Mouse (Mus musculus) intestine, embryonic 15.5 days (tissue): ENCODE results near the gene Gpr88. TPM values are rescaled to one million over a fixed set of nuclear protein-coding genes. Genes with fewer than 3 reads are reported as not detected.
A peak's percentile ranks its signal among the peaks of the same experiment; 100 is the strongest.

Source experiments
- ATAC-seq: fragments of 200-750 bp; cut with Nextera tagmentation; 2 replicates; pipeline ENCODE4 v1.8.0; 2017; ENCODE audit warnings: moderate TSS enrichment, moderate library complexity
- H3K27ac ChIP-seq: fragments of 300-500 bp; sonication (generic); 2 replicates; pipeline ENCODE4 v1.5.1; 2015; ENCODE audit warnings: mild to moderate bottlenecking, inconsistent platforms
- H3K27me3 ChIP-seq: fragments of 300-500 bp; sonication (generic); replicated peaks from 2 replicates; pipeline ENCODE4 v1.6.1; 2015; ENCODE audit warnings: inconsistent platforms
- H3K36me3 ChIP-seq: fragments of 300-500 bp; sonication (generic); 2 replicates; pipeline ENCODE4 v1.6.1; 2015; ENCODE audit warnings: inconsistent platforms
- H3K4me1 ChIP-seq: fragments of 300-500 bp; sonication (generic); replicated peaks from 2 replicates; pipeline ENCODE4 v1.6.1; 2015; ENCODE audit warnings: inconsistent platforms
- H3K4me2 ChIP-seq: fragments of 300-500 bp; sonication (generic); replicated peaks from 2 replicates; pipeline ENCODE4 v1.6.1; 2015; ENCODE audit warnings: mild to moderate bottlenecking, inconsistent platforms
- H3K4me3 ChIP-seq: fragments of 300-500 bp; sonication (generic); replicated peaks from 2 replicates; pipeline ENCODE4 v1.5.1; 2015; ENCODE audit warnings: inconsistent platforms
- H3K9ac ChIP-seq: fragments of 300-500 bp; sonication (generic); 2 replicates; pipeline ENCODE4 v1.6.1; 2015; ENCODE audit warnings: inconsistent platforms
- H3K9me3 ChIP-seq: fragments of 300-500 bp; sonication (generic); 2 replicates; pipeline ENCODE4 v1.6.1; 2016; ENCODE audit warnings: inconsistent platforms
- WGBS: fragments of 180-500 bp; shearing (Covaris S2); methylation state at CpG from one replicate; pipeline ENCODE4 v1.1.7; 2015; 5-methylcytosine and 5-hydroxymethylcytosine counted together
- polyA plus RNA-seq: library from polyadenylated mRNA; unstranded; fragments of >200 nt; fragmentation: Nextera tagmentation; extraction: Ambion mirVana; gene quantifications from 2 replicates; pipeline ENCODE4 v1.2.1, GENCODE M21; 2015

Gpr88 gene
- polyA plus RNA-seq, 1 experiment from 2014 or later: 1.5 TPM

DNA sequence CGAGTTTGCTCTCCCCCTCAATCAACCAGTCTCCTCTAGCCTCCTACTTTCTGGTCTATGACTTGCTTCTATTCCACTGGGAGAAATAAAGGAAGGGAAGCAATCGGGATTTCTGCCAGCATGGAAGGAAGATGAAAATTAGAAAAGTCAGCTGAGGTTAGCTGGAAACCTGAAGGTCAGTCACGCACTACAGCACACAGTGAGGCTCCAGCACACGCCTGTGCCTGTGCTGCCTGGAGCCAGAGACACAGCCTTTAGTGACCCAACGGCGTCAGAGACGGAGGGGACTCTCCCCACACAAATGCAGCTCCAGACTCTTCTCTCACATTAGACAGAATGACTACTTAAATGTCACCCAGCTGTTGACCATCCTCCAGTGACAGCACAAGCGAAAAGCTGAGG, 42.6 kb downstream of the Gpr88 start:
- no peak overlapping the region for H3K4me2 ChIP-seq
- H3K27ac ChIP-seq: no peak overlapping the region

DNA sequence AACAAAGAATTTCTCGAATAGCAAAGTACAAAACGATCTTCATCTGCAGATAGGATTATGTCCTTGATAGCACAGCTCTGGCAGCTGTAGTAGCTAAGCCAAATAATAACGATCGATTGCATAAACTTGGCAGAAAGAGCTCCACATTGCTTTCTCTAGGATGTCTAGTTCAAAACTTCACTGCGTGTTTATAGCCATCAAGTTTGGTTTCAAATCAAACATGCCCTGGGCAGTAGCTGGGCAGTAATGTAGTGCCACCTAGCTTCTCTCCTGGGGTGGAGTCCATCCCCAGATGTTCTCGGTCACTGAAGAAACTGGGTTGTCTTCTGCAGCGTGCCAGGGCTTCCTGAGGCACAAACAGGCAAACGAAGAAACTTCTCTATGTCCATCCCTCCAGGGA, 44.1 kb downstream of the Gpr88 start:
- WGBS: 64% methylated on average over 8 of the region's 8 CpGs
- ATAC-seq: no peak
- H3K36me3 ChIP-seq: no peaks in the 10 kb centered on the region
- no peak overlapping the region for H3K9ac ChIP-seq
- H3K4me3 ChIP-seq: no peak overlapping the region
- no peaks in the 10 kb centered on the region for H3K9me3 ChIP-seq
- H3K27me3 ChIP-seq: no peaks in the 10 kb centered on the region
- H3K4me1 ChIP-seq: peaks cover 11% of the 10 kb centered on the region
- H3K27ac ChIP-seq: no peak overlapping the region
- no peak overlapping the region for H3K4me2 ChIP-seq

More for the DNA sequence above, 42.6 kb downstream of the Gpr88 start:
- Histone ChIP-seq H3K4me3 (no peak overlapping the region), H3K9ac (no peak overlapping the region), H3K4me1 (0 out of 2 replicates have a peak, but pooled peaks cover 5% of the 10 kb centered on the region), H3K27me3 (no peaks in the 10 kb centered on the region), H3K36me3 (no peaks in the 10 kb centered on the region), H3K9me3 (no peaks in the 10 kb centered on the region)
- no peak; the same call in 1 of the 2 replicates for ATAC-seq
- 42% methylated on average over 8 of the region's 8 CpGs for WGBS

DNA sequence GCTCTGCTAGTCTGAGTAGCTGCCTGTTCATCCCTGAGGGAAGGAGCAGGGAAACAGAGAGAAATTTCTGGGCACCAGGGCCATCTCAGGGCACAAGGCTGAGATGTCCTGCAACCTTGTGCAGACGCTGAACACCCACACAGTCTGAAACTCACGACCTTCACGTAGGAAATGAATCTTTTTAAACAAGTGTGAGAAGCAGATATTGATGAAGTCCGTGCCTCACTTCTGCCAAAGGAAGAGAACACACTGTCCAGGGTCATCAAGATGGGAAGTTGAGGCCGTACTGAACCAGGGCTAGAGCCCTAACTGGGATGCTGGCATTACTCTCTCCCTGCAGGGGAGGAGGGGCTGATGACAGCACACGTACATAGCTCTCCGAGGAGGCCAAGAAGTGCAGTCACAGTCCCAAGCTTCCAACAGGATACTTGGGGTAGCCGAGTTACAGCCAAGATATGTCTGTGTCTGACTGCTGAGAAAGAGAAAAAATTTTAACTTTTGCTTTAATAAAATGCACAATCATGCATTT, 46.9 kb downstream of the Gpr88 start:
- Histone ChIP-seq H3K4me2 (no peak overlapping the region), H3K27ac (no peak overlapping the region; the same call in 1 of the 2 replicates), H3K36me3 (no peaks in the 10 kb centered on the region), H3K9me3 (no peaks in the 10 kb centered on the region), H3K9ac (no peak overlapping the region), H3K4me3 (no peak overlapping the region), H3K4me1 (peaks cover 11% of the 10 kb centered on the region), H3K27me3 (no peaks in the 10 kb centered on the region)
- ATAC-seq: no peak
- 66% methylated on average over 8 of the region's 8 CpGs for WGBS

DNA sequence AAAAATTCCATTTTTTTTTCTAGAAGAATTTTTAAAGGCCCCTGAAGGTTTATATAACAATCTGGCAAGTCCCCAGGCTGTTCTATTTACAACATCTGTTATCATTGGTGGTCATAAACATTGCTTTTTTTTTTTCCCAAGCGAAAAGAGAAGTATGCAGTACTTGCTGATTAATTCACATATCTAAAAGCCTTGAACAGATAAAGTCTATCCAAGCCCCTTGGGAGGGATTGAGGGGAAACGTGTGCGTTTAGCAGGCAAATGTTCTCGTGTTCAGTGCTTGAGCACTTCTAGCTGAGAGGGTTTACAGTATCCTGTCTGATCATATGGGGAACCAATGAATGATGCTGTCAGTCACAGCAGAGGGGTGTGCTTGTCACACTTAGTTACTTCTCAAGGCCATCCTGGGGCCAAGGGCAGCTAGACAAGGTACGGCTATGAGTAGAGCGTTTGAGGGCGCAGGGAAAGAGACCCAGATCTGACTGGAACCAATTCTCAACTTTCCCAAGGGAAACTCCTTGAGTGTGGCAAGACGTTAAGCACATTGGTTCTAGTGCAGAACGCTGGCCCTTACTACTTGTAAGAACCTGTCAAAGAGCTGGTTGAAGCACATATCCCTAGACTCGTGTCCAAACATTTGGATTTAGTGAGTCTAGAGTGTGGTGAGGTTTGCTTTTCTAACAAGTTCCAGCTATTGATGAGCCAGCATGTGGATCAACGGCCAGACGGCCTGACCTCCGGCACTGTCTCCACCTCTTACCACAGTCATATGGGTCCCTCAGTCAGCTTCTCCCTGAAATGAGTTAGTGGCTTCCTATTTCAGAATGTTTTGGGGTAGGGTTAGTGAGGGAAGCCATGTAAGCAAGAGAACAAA, 47.7 kb downstream of the Gpr88 start:
- no peaks in the 10 kb centered on the region for H3K27me3 ChIP-seq
- H3K4me3 ChIP-seq: no peak overlapping the region
- H3K4me2 ChIP-seq: no peak overlapping the region
- peak; percentile 67 for ATAC-seq
- H3K9me3 ChIP-seq: no peaks in the 10 kb centered on the region
- H3K27ac ChIP-seq: peak overlapping the region; percentile 27; the same call in 1 of the 2 replicates
- H3K9ac ChIP-seq: no peak overlapping the region
- 58% methylated on average over 13 of the region's 13 CpGs for WGBS
- H3K4me1 ChIP-seq: peaks cover 7% of the 10 kb centered on the region
- H3K36me3 ChIP-seq: no peaks in the 10 kb centered on the region

DNA sequence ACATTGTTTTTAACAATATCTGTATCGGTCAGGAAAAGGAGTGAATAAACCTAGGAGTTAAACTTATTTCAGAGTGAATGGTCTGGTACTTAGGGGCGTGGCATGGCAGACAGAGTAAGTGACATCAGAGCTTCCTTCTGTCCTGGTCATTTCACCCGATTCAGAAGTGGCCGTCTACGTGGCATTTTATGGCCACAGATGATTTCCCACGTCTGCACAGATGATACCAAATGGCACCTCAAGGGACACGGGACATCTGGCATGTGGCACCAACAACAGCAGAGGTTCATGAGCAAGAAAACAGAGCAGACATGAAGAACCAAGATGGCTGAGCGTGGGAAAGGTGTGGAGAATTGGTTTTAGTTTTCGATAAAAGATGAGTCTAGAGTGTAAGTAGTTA, 48.7 kb downstream of the Gpr88 start:
- no peak overlapping the region for H3K27ac ChIP-seq

DNA sequence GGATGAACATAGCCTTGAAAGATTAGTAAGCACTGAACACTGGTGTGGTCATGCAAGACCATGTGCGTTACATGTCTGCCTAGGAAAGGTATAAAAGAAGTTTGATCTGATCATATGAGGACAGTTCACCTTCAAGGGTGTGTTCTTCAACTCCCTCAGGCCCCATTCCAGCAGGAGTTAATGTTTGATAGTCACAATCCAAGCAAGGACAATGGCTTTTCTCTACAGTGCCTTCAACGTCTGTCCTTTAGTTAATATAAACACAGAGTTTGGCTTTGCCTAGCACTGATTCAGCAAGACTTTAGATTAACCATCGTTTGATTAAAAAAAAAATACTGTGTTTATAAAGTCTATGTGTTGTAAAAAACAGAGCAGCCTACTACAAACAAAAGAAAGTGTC, 49.4 kb downstream of the Gpr88 start:
- ATAC-seq: peak; percentile 28; the same call in 1 of the 2 replicates
- 33% methylated on average over 3 of the region's 3 CpGs for WGBS
- Histone ChIP-seq H3K9ac (no peak overlapping the region), H3K4me3 (no peak overlapping the region), H3K27me3 (no peaks in the 10 kb centered on the region), H3K4me1 (peaks cover 7% of the 10 kb centered on the region), H3K4me2 (no peak overlapping the region), H3K36me3 (no peaks in the 10 kb centered on the region), H3K9me3 (no peaks in the 10 kb centered on the region), H3K27ac (no peak overlapping the region)

More for the DNA sequence above, 48.7 kb downstream of the Gpr88 start:
- H3K4me2 ChIP-seq: no peak overlapping the region
- no peak overlapping the region for H3K4me3 ChIP-seq
- no peaks in the 10 kb centered on the region for H3K9me3 ChIP-seq
- no peaks in the 10 kb centered on the region for H3K36me3 ChIP-seq
- no peak overlapping the region for H3K9ac ChIP-seq
- 56% methylated on average over 9 of the region's 9 CpGs for WGBS
- ATAC-seq: peak; percentile 37; the same call in 1 of the 2 replicates
- H3K4me1 ChIP-seq: peaks cover 7% of the 10 kb centered on the region
- H3K27me3 ChIP-seq: no peaks in the 10 kb centered on the region

DNA sequence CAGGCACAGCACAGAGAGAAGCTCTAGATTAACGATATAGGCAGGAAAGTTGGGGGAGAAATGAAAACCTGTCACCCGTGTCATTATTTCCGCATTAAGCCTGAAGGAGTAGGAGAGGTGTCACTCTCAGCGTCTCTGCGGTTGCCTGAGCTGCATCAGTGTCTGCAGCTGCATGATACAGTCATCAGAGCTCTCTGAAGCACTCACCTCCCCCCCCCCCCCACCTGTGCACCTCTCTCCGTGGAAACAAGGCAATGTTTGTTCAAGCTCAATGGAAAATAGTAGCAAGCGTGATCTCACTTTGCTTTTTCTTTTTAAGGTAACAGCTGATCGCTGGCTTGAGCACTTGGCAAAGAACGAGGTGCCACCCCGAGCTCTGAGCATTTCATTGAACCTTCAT, 53.2 kb downstream of the Gpr88 start:
- 68% methylated on average over 10 of the region's 10 CpGs for WGBS
- no peak overlapping the region for H3K4me2 ChIP-seq
- no peak overlapping the region for H3K27ac ChIP-seq
- H3K4me3 ChIP-seq: no peak overlapping the region
- H3K27me3 ChIP-seq: no peaks in the 10 kb centered on the region
- H3K36me3 ChIP-seq: no peaks in the 10 kb centered on the region
- no peaks in the 10 kb centered on the region for H3K9me3 ChIP-seq
- no peak for ATAC-seq
- H3K9ac ChIP-seq: no peak overlapping the region
- peaks cover 3% of the 10 kb centered on the region; the same call in 1 of the 2 replicates for H3K4me1 ChIP-seq

Other genes with a start within 250 kb of the Gpr88 start
- 35.6 and 38.3 TPM in 2 replicates for gene Slc30a7, start 246.1 kb downstream of the Gpr88 start, polyA plus RNA-seq
- 15.9 and 17.6 TPM in 2 replicates for gene Extl2, start 246.0 kb downstream of the Gpr88 start, polyA plus RNA-seq
- gene Vcam1, start 123.8 kb downstream of the Gpr88 start, polyA plus RNA-seq: 17.0 and 18.9 TPM in 2 replicates
- 6.2 and 6.9 TPM in 2 replicates for gene Cdc14a, start 170.5 kb upstream of the Gpr88 start, polyA plus RNA-seq